Mouse (Mus musculus) granulocyte monocyte progenitor cell, adult 5-6 weeks (primary cell): ENCODE data around the gene 1700102P08Rik. TPM values are rescaled to one million over a fixed set of nuclear protein-coding genes. Genes with fewer than 3 reads are reported as not detected.

ENCODE experiments used
- ATAC-seq: replicated peaks from 2 replicates; pipeline ENCODE4 v1.8.0; 2016; ENCODE audit warnings: mild to moderate bottlenecking, moderate TSS enrichment, inconsistent platforms; ENCODE audit not compliant: poor library complexity, severe bottlenecking
- total RNA-seq, 2 experiments: library from RNA; stranded (forward) in 1 of 2; stranded (reverse) in 1 of 2; fragments of 200-712, 200-1000 nt in 1 of 2; fragments of >200 nt in 1 of 2; fragmentation: Nextera tagmentation in 1 of 2; gene quantifications; 2 replicates each; pipeline ENCODE4 v1.2.3; 2014 to 2017

1700102P08Rik gene
- total RNA-seq, 2 experiments from 2014 or later, result 1.6 TPM; not detected in 1

GRCm38 (mm10) chr9:108409535-108409934 lies 16.9 kb downstream of the 1700102P08Rik start:
- no peak for ATAC-seq

DNA sequence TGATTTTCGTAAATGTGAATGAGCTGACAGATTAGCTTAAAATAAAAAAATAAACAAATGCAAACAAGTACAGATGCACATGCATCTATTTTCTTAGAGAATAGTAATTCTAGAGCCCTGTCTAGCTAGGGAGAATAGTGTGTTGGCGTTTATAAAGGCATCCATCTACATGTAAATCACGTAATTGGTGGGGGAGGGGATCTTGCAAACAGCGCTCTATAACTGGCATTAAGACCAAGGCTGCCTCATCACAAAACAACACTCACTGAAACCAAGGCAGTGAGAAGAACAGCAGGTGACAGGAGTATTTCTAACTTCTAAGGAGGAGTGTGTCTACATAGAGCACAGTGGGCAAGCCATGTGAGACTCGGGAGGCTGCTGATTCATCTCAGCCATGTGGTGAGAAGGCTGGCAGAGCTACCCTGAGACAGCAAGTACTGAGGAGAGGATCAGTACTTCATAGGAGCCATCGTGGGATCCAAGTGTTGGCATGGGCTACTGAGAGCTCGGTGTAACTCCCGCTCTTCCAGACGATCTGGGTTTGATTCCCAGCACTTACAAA lies 18.9 kb downstream of the 1700102P08Rik start:
- ATAC-seq, result no peak

GRCm38 (mm10) chr9:108412221-108412620 lies 19.6 kb downstream of the 1700102P08Rik start:
- 0 out of 2 replicates have a peak, but pooled peaks have one; percentile 35 for ATAC-seq

DNA sequence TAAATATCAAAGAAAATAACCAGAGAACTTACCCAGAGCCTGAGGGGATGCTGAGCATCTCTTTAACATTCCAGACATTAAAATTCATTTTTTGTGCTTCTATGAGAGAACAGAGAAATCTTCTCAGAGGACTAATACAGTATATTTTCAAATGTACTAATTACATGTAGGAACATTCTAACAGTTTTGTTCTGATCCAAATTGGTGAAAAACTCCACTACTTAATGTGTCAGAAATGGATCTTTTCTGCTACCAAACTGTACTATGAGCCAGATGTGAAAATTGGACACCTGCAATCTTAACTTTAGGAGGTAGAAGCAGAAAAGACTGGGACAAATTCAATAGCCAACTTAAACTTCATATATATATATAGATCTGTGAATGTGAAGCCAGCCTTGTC lies 35.8 kb downstream of the 1700102P08Rik start, which contains the start of gene Ccdc36:
Gene Ccdc36, minus strand, starts transcription at position 101 of the 400 bp plus-strand sequence.
- no peak for ATAC-seq

GRCm38 (mm10) chr9:108431431-108432067 lies 38.9 kb downstream of the 1700102P08Rik start:
- ATAC-seq, result peak; percentile 70

DNA sequence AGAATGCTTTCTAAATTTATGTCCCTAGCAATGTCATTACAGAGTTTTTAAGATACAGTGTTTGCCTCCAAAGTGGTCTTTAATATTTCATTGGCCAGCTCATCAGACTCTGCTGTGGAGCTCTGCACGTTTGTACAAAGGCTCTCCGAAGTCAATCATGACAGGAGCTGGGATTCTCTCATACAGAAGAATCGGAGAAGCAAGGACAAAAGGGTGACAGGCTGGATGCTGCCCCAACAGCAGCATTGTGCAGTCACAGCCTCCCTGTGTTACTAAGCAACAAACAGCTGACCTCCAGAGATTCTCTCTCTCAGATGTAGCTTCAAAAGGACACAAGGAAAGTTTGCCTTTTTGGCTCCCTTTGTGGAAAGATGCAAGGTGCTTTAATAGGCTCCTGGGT lies 43.6 kb downstream of the 1700102P08Rik start, which contains the start of gene BC048562:
Gene BC048562, plus strand, starts transcription at position 301 of the 400 bp plus-strand sequence.
- no peak for ATAC-seq

DNA sequence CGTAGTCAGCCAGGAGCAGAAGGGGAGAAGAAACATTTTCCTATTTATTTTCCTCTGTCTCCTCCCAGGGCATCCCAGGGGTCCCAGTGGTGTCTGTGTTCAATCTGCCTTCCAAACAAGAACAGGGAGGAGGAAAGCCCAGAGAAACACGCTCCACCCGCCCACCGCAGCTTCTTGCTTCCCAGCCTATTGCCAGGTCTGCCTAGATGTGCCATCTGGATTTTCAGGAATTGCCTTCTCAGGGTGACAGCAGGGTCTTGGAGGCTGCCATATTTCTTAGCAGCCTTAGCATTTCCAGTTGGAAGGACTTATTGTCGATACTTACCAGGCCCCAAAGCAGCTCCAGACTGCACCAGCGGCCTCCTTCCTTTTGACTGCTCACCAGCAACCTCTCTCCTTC lies 46.6 kb downstream of the 1700102P08Rik start:
- no peak for ATAC-seq

GRCm38 (mm10) chr9:108440485-108440884 lies 47.9 kb downstream of the 1700102P08Rik start:
- ATAC-seq, result no peak

- ATAC-seq, result no peak
These were observed 48.8 kb downstream of the 1700102P08Rik start for GRCm38 (mm10) chr9:108441236-108441919.

DNA sequence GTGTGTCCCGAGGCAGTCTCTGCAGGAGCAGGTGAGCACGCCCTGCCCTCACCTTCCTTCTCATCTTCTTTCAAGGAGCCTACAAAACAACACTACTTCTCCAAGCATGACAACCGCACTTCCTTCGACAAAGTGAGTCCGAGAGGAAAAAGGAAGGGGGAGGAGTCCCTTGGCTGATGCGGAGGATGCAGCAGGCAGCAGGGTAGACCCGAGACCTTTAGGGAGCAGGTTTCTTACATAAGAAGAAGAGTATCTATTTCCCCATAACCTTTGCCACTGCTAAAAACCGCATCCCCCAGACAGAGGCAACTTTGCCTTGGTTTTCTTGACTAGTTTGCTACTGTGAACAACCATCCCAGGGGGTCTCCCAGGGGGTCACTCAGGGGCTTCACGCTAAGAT lies 52.5 kb downstream of the 1700102P08Rik start:
- ATAC-seq, result peak; percentile 90

- no peak for ATAC-seq
These were observed 57.3 kb downstream of the 1700102P08Rik start for GRCm38 (mm10) chr9:108449860-108450259.

DNA sequence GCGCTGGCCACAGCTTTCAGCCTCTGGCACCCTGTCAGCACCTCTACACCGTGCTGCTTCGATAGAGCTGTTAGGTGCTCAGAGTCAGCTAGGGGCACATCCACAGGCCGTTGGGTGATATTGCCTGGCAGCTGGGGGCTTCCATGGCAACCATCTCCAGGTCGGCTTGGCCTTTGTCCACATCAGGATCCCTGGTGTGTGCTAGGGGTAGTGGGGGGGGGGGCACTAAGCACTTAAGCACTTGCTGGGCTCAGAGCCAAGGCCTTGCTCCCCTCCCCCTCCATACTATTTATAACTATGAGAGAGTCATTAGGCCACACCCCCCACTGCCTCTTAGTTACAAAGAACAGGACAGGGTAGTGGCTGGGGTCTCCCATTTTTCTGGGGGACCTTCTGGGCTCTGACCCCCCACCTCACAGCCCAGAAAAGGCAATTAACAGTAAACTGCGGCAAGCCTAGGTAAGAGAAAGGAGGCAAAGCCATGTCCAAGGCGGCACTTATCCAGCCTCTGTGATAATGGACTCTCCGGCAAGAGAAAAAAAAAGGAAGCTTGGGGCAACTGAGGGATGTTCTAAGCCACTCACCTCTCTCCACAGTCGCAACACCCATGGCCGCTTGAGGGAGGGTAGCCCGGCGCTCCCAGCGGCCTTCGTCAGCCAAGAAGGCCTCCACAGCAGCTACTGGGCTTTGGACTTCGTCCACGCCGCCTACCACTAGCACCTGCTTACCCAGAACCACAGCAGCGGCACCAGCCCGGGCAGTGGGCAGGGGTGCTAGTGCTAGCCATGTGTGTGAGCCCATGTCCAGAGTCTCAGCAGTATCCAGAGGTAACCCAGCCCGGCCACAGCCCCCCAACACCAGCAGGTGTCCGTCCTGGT lies 57.9 kb downstream of the 1700102P08Rik start:
- ATAC-seq, result no peak

GRCm38 (mm10) chr9:108451170-108451493 lies 58.5 kb downstream of the 1700102P08Rik start:
- ATAC-seq, result no peak

DNA sequence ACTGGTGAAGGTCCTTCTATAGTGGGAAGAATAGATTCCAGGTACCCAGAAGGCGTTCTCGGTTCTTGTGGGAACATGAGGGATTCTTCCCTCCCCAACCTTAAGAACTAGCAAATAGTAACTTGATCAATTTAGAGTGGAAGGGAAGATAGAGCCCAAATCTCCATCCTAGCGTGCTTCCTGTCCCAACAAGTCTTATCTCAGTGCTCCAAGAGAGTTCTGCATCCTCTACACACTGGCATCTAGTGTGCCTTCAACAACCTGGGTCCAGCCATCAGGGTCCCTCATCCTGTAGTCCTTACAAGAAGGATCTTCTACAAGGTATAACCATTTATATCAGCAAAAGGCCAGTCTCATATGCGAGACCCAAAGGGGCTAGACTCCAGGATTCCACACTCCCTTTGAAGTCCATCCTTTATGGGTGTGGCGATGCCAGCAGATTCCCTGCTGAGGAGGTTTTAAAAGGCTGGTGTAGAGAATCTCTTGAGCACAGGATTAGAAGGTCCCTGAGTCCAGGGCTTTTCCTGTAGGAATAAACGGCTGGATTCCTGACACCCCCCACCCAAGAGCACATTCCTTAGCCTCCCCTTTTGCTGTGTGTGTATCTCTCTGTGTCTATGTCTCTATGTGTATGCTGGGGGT lies 59.0 kb downstream of the 1700102P08Rik start:
- no peak for ATAC-seq

DNA sequence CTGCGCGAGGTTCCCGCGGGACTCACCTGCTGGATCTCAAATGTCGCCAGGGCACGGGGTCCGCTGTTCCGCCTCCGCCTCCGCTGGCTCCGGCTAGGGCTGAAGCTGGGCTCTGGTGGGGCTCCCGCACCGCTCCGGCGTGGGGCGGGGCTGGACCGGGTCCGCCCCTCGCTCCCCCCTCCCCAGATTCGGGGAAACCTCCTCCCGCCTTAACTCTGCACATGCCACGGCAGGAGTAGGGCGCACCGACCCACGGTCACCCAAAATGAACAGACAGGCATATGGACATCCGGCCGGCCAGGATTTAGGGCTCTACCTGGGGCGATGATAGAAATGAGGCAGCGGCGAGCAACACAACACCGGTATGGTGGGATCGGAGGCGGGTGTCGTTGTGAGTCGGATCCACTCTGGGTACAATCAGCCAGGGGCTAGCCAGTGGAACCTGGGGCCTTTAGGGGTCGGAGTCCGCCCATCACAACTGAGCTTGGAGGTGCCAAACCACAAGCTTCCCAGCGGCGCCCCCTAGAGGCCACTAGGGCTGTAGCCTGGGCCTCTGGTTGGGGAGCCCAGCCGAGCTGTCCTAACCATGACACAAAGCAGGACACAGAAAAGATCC lies 59.8 kb downstream of the 1700102P08Rik start:
- peak; percentile 86 for ATAC-seq

DNA sequence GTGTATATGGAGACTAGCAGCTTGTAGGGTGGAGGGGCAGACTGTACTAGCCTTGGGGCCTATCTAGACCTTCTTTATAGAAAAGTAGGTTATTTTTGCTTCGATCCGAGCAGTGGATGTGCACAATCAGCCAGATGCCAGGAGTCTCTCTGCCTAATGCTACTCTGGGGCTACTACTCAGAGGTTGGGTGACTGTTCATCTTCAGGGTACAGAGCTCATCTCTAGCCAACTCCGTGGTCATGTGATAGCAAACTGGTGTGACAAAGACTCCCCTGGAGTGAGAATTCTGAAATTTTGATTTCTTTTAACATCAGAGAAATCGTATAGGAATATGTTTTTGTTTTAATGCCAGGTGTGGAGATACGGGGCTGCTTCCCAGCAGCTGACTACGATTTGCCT lies 60.3 kb downstream of the 1700102P08Rik start:
- peak; percentile 13 for ATAC-seq

- no peak for ATAC-seq
These were observed 60.9 kb downstream of the 1700102P08Rik start for GRCm38 (mm10) chr9:108453458-108453857.

DNA sequence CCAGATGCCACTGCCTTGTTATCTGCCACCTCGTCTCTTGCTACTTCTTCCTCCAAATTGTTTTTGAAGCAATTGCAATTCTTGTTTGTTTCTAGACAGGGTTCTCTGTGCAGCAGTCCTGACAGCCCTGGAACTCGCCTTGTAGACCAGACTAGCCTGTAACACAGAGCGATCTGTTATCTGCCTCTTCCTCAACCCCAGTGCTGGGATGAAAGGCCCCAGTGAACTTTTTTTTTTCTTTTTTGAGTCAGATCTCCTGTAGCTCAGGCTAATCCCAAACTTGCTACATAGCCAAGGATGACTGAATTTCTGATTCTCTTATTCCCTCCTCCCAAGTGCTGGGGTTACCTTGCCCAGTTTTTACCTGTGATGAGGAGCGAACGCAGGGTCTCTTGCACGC lies 61.8 kb downstream of the 1700102P08Rik start:
- ATAC-seq, result no peak

DNA sequence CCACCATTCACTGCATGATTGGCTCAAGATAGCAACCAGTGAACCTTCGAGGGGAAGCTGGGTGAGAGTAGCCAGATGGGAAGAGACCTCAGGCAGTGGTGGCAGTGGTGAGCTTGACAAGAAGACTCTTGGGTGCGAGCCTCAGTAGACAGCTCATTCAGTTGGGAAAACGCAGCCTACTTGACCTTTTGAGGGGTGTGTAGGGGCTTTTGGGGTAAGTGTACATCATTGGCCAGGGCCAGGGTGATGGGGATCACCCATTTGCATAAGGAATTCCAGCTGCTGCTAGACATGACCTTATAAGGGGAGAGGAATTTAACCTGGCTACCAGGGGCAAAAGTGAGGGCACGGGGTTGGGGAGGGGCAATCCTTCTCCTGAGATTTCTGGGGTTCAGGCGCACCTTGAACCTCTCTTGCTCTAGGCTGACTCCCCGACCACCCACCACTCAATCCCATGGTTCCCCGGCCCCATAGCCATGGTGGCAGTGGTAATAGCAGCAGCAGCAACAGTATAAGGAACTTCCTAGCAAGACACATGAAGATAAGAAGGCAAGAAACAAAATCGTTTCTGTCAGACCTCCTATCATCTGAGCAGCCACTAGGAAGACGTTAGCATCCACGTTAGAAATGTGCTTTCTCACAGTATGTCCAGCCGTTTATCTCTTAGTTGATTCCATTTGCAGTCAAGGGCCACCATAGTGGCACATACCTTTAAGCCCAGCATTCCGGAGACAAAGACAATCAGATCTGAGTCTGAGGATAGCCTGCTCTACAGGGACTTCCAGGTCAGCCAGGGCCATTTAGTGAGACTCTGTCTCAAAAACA lies 63.4 kb downstream of the 1700102P08Rik start:
- no peak for ATAC-seq
